ENCODE assay signal across 20 mouse cellular contexts in genomic region chr2:33249922-33250633, GRCm38 (mm10). TPM values are rescaled to one million over a fixed set of nuclear protein-coding genes. Genes with fewer than 3 reads are reported as not detected.
DNase-seq lines count a peak whose midpoint lies in the region; ATAC-seq and TF ChIP-seq lines count a peak whose summit lies in the region.
"Had no signal": no experiment of that assay in that cellular context is flagged by ENCODE, and none has a peak within 500 bp of the region (broad histone marks: within the 10 kb centered on the region; RNA-seq: fewer than 3 reads in every experiment).

No protein-coding gene starts in this region.

- intact Hi-C loops in heart, postnatal 25 days (cut with DNase I) = no loop called here

- 31% methylated on average over 3 of the region's 3 CpGs for WGBS in heart, embryonic 14.5 days
- 33% methylated on average over 3 of the region's 3 CpGs for WGBS in intestine, embryonic 16.5 days
- WGBS in stomach, postnatal 0 days = 35% methylated on average over 3 of the region's 3 CpGs

- H3K9me3 ChIP-seq in heart, embryonic 14.5 days (ENCODE audit: control insufficient read depth, low read length) = no peaks in the 10 kb centered on the region
- H3K9me3 ChIP-seq in intestine, embryonic 16.5 days (ENCODE audit: control insufficient read depth, low read length) = no peaks in the 10 kb centered on the region
- no peaks in the 10 kb centered on the region for H3K9me3 ChIP-seq in stomach, postnatal 0 days (ENCODE audit: control insufficient read depth, low read length)
- H3K9me3 ChIP-seq: forebrain, embryonic 15.5 days had no signal

- H3K9ac ChIP-seq in heart, embryonic 14.5 days (ENCODE audit: low read length) = peak overlapping the region; percentile 32
- H3K9ac ChIP-seq in intestine, embryonic 16.5 days (ENCODE audit: low read depth, low read length) = no peak overlapping the region
- H3K9ac ChIP-seq in stomach, postnatal 0 days (ENCODE audit: low read length) = no peak overlapping the region
- H3K9ac ChIP-seq: forebrain, embryonic 15.5 days; lung, embryonic 14.5 days had no signal

- DNase-seq in heart, postnatal 25 days (ENCODE audit: low spot score) = no peak
- DNase-seq in lung, postnatal 10 days = peak; percentile 60
- DNase-seq in lung, postnatal 14 days = no peak
- no peak for DNase-seq in stomach, postnatal 0 days (ENCODE audit: low spot score)
- no peak for DNase-seq in cerebellum, adult 9-11 months
- DNase-seq in urinary bladder, postnatal 36 days (ENCODE audit: low spot score in 2 of 2) = no peak
- DNase-seq: adrenal gland, postnatal 10 days; cerebellum, adult 9-10 months; gastrocnemius, postnatal 36 days; kidney, adult 11 months; lung, embryonic 14.5 days; thymus, adult 18-20 months; thymus, postnatal 4 days had no signal

- H3K4me1 ChIP-seq in heart, embryonic 14.5 days (ENCODE audit: control insufficient read depth in 2 of 2, insufficient read depth in 2 of 2, low read length in 2 of 2) = peaks cover 50 to 60% of the 10 kb centered on the region in 2 experiments
- H3K4me1 ChIP-seq in intestine, embryonic 16.5 days (ENCODE audit: control insufficient read depth, insufficient read depth, low read length) = peaks cover 13% of the 10 kb centered on the region
- H3K4me1 ChIP-seq in stomach, postnatal 0 days (replicated peaks; ENCODE audit: control insufficient read depth, insufficient read depth) = peaks cover 2% of the 10 kb centered on the region; the same call in 1 of the 2 replicates

- no peak overlapping the region for H3K4me2 ChIP-seq in heart, embryonic 14.5 days (ENCODE audit: low read length)
- H3K4me2 ChIP-seq in intestine, embryonic 16.5 days (ENCODE audit: low read depth, low read length) = no peak overlapping the region
- H3K4me2 ChIP-seq in stomach, postnatal 0 days (replicated peaks; ENCODE audit: low read depth) = no peak overlapping the region
- H3K4me2 ChIP-seq: forebrain, embryonic 15.5 days; lung, embryonic 14.5 days; midbrain, embryonic 11.5 days had no signal

- ATAC-seq in heart, embryonic 14.5 days (ENCODE audit: insufficient number of reproducible peaks, insufficient read depth, low FRiP score, low read depth) = no peak
- peak; percentile 44; the same call in 1 of the 2 replicates for ATAC-seq in intestine, embryonic 16.5 days
- ATAC-seq in stomach, postnatal 0 days (ENCODE audit: low FRiP score, low TSS enrichment) = peak; percentile 46; the same call in 1 of the 2 replicates
- ATAC-seq: forebrain, embryonic 15.5 days had no signal

- H3K27me3 ChIP-seq in heart, embryonic 14.5 days (ENCODE audit: control insufficient read depth, insufficient read depth, low read length) = no peaks in the 10 kb centered on the region
- H3K27me3 ChIP-seq in intestine, embryonic 16.5 days (replicated peaks; ENCODE audit: control insufficient read depth, insufficient read depth, low read length) = no peaks in the 10 kb centered on the region
- H3K27me3 ChIP-seq in stomach, postnatal 0 days (ENCODE audit: control insufficient read depth, insufficient read depth, low read length) = no peaks in the 10 kb centered on the region
- H3K27me3 ChIP-seq: forebrain, embryonic 15.5 days had no signal

- H3K27ac ChIP-seq in heart, embryonic 14.5 days (replicated peaks in 1 of 2; ENCODE audit: control insufficient read depth in 1 of 2, insufficient read depth in 1 of 2, low read depth in 2 of 2, low read length in 2 of 2) = peak overlapping the region; percentile 64 to 72
- 0 out of 2 replicates have a peak overlapping the region, but pooled peaks have one; percentile 14 for H3K27ac ChIP-seq in intestine, embryonic 16.5 days (ENCODE audit: low read length)
- peak overlapping the region; percentile 24; the same call in 1 of the 2 replicates for H3K27ac ChIP-seq in stomach, postnatal 0 days (replicated peaks)
- H3K27ac ChIP-seq: forebrain, embryonic 15.5 days; kidney, postnatal 0 days; layer of hippocampus, adult 2 months; macrophage had no signal

- TF ChIP-seq EP300 in stomach, postnatal 0 days (optimal IDR thresholded peaks at IDR 0.05) = no peak

- H3K36me3 ChIP-seq in heart, embryonic 14.5 days (ENCODE audit: control insufficient read depth, insufficient read depth, low read length) = peaks cover 23% of the 10 kb centered on the region
- no peaks in the 10 kb centered on the region for H3K36me3 ChIP-seq in intestine, embryonic 16.5 days (ENCODE audit: control insufficient read depth, insufficient read depth, low read length)
- no peaks in the 10 kb centered on the region for H3K36me3 ChIP-seq in stomach, postnatal 0 days (ENCODE audit: control insufficient read depth, insufficient read depth, low read length)
- H3K36me3 ChIP-seq: forebrain, embryonic 15.5 days had no signal

- no peak for TF ChIP-seq CTCF in stomach, postnatal 0 days (IDR thresholded peaks at IDR 0.05; ENCODE audit: low read depth)

- H3K4me3 ChIP-seq in heart, embryonic 14.5 days (ENCODE audit: control insufficient read depth in 1 of 2, insufficient read depth in 1 of 2, low read depth in 1 of 2, low read length in 2 of 2) = no peak overlapping the region
- H3K4me3 ChIP-seq in intestine, embryonic 16.5 days (ENCODE audit: low read length) = no peak overlapping the region
- no peak overlapping the region for H3K4me3 ChIP-seq in stomach, postnatal 0 days (ENCODE audit: low read depth, low read length)
- H3K4me3 ChIP-seq: forebrain, embryonic 15.5 days; layer of hippocampus, adult 2 months had no signal

RNA-seq across cellular contexts. Expression of gene Angptl2, which starts 34.2 kb away (rescaled TPM):
- polyA plus RNA-seq in heart, embryonic 14.5 days (2014; fragmentation: Nextera tagmentation; extraction: Ambion mirVana) = 51.4 and 58.2 TPM in 2 replicates
- total RNA-seq in heart, postnatal 25 days (2021) = 10 to 100 TPM; 47.9 to 78.9 TPM
- polyA plus RNA-seq in intestine, embryonic 16.5 days (2015; fragmentation: Nextera tagmentation; extraction: Ambion mirVana) = 41.6 and 42.9 TPM in 2 replicates
- 35.3 and 37.3 TPM in 2 replicates for polyA plus RNA-seq in stomach, postnatal 0 days (2015; fragmentation: Nextera tagmentation; extraction: Ambion mirVana)

Comparison
In these comparisons a context has a peak if more than half of its experiments do, and no peak if none do; other contexts are left out.
1. H3K27ac ChIP-seq: peak in every context shown above with its lines; median percentile 68 in heart, embryonic 14.5 days; 24 in stomach, postnatal 0 days; 14 in intestine, embryonic 16.5 days.